Mouse (Mus musculus) mouse embryonic stem cell (cell line): ENCODE data around the gene Zcchc24.

ENCODE experiments used
- in situ Hi-C, 2 experiments: fragments of 300-500 bp; cut with MboI; formaldehyde crosslinking; loops; 1 replicate in 1 of 2; 3 replicates in 1 of 2; pipeline ENCODE4 v1.14.3; 2019 to 2020; ENCODE audit warnings: low sequenced_read_pairs in 2 of 2, low pct_unique_long_range_greater_than_20kb in 1 of 2, mixed read lengths in 1 of 2; ENCODE audit not compliant: unreplicated experiment in 1 of 2

Gene Zcchc24

GRCm38 (mm10) chr14:25786959-25787358, 18.1 kb upstream of the Zcchc24 start:
- in situ Hi-C loops = no loop called here

- in situ Hi-C loops = no loop called here
Measured at GRCm38 (mm10) chr14:25785210-25785609, 16.4 kb upstream of the Zcchc24 start.

GRCm38 (mm10) chr14:25783220-25783619, 14.4 kb upstream of the Zcchc24 start:
- in situ Hi-C loops = no loop called here

- in situ Hi-C loops = no loop called here
Measured at GRCm38 (mm10) chr14:25780601-25781000, 11.8 kb upstream of the Zcchc24 start.

GRCm38 (mm10) chr14:25776294-25776693, 7.5 kb upstream of the Zcchc24 start:
- in situ Hi-C loops = no loop called here

- in situ Hi-C loops = no loop called here
Measured at GRCm38 (mm10) chr14:25774100-25774499, 5.3 kb upstream of the Zcchc24 start.

- in situ Hi-C loops = no loop called here
Measured at GRCm38 (mm10) chr14:25773039-25773438, 4.2 kb upstream of the Zcchc24 start.

GRCm38 (mm10) chr14:25769626-25770306, 927 bp upstream of the Zcchc24 start:
- in situ Hi-C loops = no loop called here

GRCm38 (mm10) chr14:25768261-25768893, 462 bp downstream of the Zcchc24 start:
- in situ Hi-C loops = no loop called here

- in situ Hi-C loops = no loop called here
Measured at GRCm38 (mm10) chr14:25767725-25768203, 1.1 kb downstream of the Zcchc24 start.

GRCm38 (mm10) chr14:25766441-25766840, 2.4 kb downstream of the Zcchc24 start:
- in situ Hi-C loops = no loop called here

- in situ Hi-C loops = no loop called here
Measured at GRCm38 (mm10) chr14:25765921-25766320, 2.9 kb downstream of the Zcchc24 start.

GRCm38 (mm10) chr14:25765146-25765545, 3.7 kb downstream of the Zcchc24 start:
- in situ Hi-C loops = no loop called here

GRCm38 (mm10) chr14:25761184-25761583, 7.7 kb downstream of the Zcchc24 start:
- in situ Hi-C loops = no loop called here

GRCm38 (mm10) chr14:25759981-25760537, 8.8 kb downstream of the Zcchc24 start:
- in situ Hi-C loops = loop anchor here in 1 of 2 experiments (10.0 kb wide), 1 partner anchor 45 kb away; no protein-coding TSS in a partner anchor

GRCm38 (mm10) chr14:25759551-25759950, 9.3 kb downstream of the Zcchc24 start:
- in situ Hi-C loops = loop anchor here in 1 of 2 experiments (10.0 kb wide), 1 partner anchor 45 kb away; no protein-coding TSS in a partner anchor

- in situ Hi-C loops = loop anchor here in 1 of 2 experiments (10.0 kb wide), 1 partner anchor 47 kb away; no protein-coding TSS in a partner anchor
Measured at GRCm38 (mm10) chr14:25757917-25758316, 10.9 kb downstream of the Zcchc24 start.

GRCm38 (mm10) chr14:25756385-25756990, 12.4 kb downstream of the Zcchc24 start:
- in situ Hi-C loops = loop anchor here in 1 of 2 experiments (10.0 kb wide), 1 partner anchor 48 kb away; no protein-coding TSS in a partner anchor

GRCm38 (mm10) chr14:25755541-25755940, 13.3 kb downstream of the Zcchc24 start:
- in situ Hi-C loops = loop anchor here in 1 of 2 experiments (10.0 kb wide), 1 partner anchor 49 kb away; no protein-coding TSS in a partner anchor
